Mouse (Mus musculus): ENCODE measurements around the gene Hsd3b7.

- TF ChIP-seq CTCF (IDR thresholded peaks at IDR 0.05; ENCODE audit: control insufficient read depth, insufficient read depth, insufficient replicate concordance, low read depth, low read length), result no peak
- peak; percentile 44 for TF ChIP-seq POLR2A (IDR thresholded peaks at IDR 0.05; ENCODE audit: control insufficient read depth, low read depth, low read length)
Measured at GRCm38 (mm10) chr7:127842001-127842718, 41.8 kb downstream of the Hsd3b7 start.

Data from testis, adult 2 months (tissue).